Mouse (Mus musculus) megakaryocyte, embryonic 14.5 days (primary cell): ENCODE results near the gene Esrra.

Source experiments
- FLI1 ChIP-seq: IDR thresholded peaks from 2 replicates; pipeline ENCODE4 v1.6.1; 2012; ENCODE audit warnings: low read length, inconsistent platforms, mixed read lengths
- GATA1 ChIP-seq: IDR thresholded peaks from 3 replicates; pipeline ENCODE4 v1.6.1; 2012; ENCODE audit warnings: mixed read lengths, low read length, inconsistent platforms, borderline replicate concordance

DNA sequence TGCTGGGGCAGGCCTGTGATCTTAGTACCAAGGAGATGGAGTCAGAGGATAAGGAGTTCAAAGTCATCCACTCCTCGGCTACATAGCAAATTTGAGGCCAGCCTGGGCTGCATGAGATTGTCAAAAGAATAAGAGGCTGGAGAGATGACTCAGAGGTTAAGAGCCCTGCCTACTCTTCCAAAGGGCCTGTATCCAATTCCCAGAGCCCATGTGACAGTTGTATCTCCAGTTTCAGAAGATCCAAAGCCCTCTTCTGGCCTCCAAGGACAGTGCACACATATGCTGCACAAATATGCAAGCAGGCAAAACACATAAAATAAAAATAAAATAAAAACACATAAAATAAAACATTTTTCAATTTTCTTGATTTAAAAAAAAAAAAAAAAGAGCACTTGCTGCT is 47.4 kb downstream of the Esrra start:
- TF ChIP-seq GATA1 = no peak
- TF ChIP-seq FLI1 = no peak
